Mouse (Mus musculus) hindbrain, postnatal 0 days (tissue): ENCODE measurements at regions not wholly inside any gene's neighbourhood (a gene's known extent, or its start where the extent isn't known, plus 50 kb on each side); places are given as distances from the start of the nearest gene placed in this dataset.
A peak's percentile ranks its signal among the peaks of the same experiment; 100 is the strongest.

ENCODE experiments used
- ATAC-seq: fragments of 200-750 bp; cut with Nextera tagmentation; 2 replicates; pipeline ENCODE4 v1.8.0; 2017; ENCODE audit warnings: mild to moderate bottlenecking, moderate TSS enrichment, moderate library complexity
- DNase-seq: peaks from one replicate; pipeline ENCODE4 v3.0.0-alpha.2; 2015; ENCODE audit warnings: low spot score
- H3K27ac ChIP-seq: fragments of 300-500 bp; sonication (generic); 2 replicates; pipeline ENCODE4 v1.5.1; 2014; ENCODE audit warnings: mild to moderate bottlenecking
- H3K27me3 ChIP-seq: fragments of 300-500 bp; sonication (generic); 2 replicates; pipeline ENCODE4 v1.6.1; 2014; ENCODE audit warnings: low read length, mixed read lengths; ENCODE audit not compliant: insufficient read depth
- H3K36me3 ChIP-seq: fragments of 300-500 bp; sonication (generic); 2 replicates; pipeline ENCODE4 v1.6.1; 2014; ENCODE audit warnings: low read length, mixed read lengths; ENCODE audit not compliant: insufficient read depth
- H3K4me1 ChIP-seq: fragments of 300-500 bp; sonication (generic); 2 replicates; pipeline ENCODE4 v1.6.1; 2014; ENCODE audit warnings: antibody characterized with exemption, low read length, mixed read lengths; ENCODE audit not compliant: insufficient read depth
- H3K4me2 ChIP-seq: fragments of 300-500 bp; sonication (generic); 2 replicates; pipeline ENCODE4 v1.6.1; 2014; ENCODE audit warnings: low read depth, mild to moderate bottlenecking, low read length, moderate library complexity, mixed read lengths
- H3K4me3 ChIP-seq: fragments of 300-500 bp; sonication (generic); 2 replicates; pipeline ENCODE4 v1.5.1; 2014; ENCODE audit warnings: low read length
- H3K9ac ChIP-seq: fragments of 300-500 bp; sonication (generic); replicated peaks from 2 replicates; pipeline ENCODE4 v1.6.1; 2014; ENCODE audit warnings: mild to moderate bottlenecking, low read length, moderate library complexity, mixed read lengths
- H3K9me3 ChIP-seq: fragments of 300-500 bp; sonication (generic); 2 replicates; pipeline ENCODE4 v1.6.1; 2016; ENCODE audit warnings: low read length, mixed read lengths
- CTCF ChIP-seq: IDR thresholded peaks from 2 replicates; pipeline ENCODE4 v1.5.1; 2016; ENCODE audit warnings: antibody characterized with exemption, control low read depth, low read depth
- WGBS: fragments of 180-500 bp; shearing (Covaris S2); extraction: QIAGEN DNeasy Blood & Tissue Kit; methylation state at CpG from one replicate; pipeline ENCODE4 v1.1.7; 2014; 5-methylcytosine and 5-hydroxymethylcytosine counted together

GRCm38 (mm10) chr13:16100253-16100652 lies 88.6 kb downstream of the Inhba start:
- no peak for DNase-seq
- no peak for ATAC-seq
- TF ChIP-seq CTCF: no peak
- H3K36me3 ChIP-seq: no peaks in the 10 kb centered on the region
- no peak overlapping the region for H3K4me2 ChIP-seq
- 89% methylated on average over 14 of the region's 15 CpGs for WGBS
- 0 out of 2 replicates have a peak, but pooled peaks cover 2% of the 10 kb centered on the region for H3K9me3 ChIP-seq
- H3K9ac ChIP-seq: no peak overlapping the region
- H3K4me3 ChIP-seq: no peak overlapping the region
- no peak overlapping the region for H3K27ac ChIP-seq
- no peaks in the 10 kb centered on the region for H3K27me3 ChIP-seq
- no peaks in the 10 kb centered on the region for H3K4me1 ChIP-seq

GRCm38 (mm10) chr13:16114837-16115236 lies 103.2 kb downstream of the Inhba start:
- no peak overlapping the region for H3K9ac ChIP-seq
- no peaks in the 10 kb centered on the region for H3K36me3 ChIP-seq
- no peak for TF ChIP-seq CTCF

GRCm38 (mm10) chr13:16146686-16147085 lies 135.0 kb downstream of the Inhba start:
- no peak overlapping the region for H3K27ac ChIP-seq
- no peaks in the 10 kb centered on the region for H3K36me3 ChIP-seq
- no peaks in the 10 kb centered on the region for H3K4me1 ChIP-seq
- no peak overlapping the region for H3K4me3 ChIP-seq
- no peaks in the 10 kb centered on the region for H3K27me3 ChIP-seq
- DNase-seq: peak; percentile 6
- no peak for TF ChIP-seq CTCF
- H3K4me2 ChIP-seq: no peak overlapping the region
- H3K9me3 ChIP-seq: no peaks in the 10 kb centered on the region
- no peak for ATAC-seq
- no peak overlapping the region for H3K9ac ChIP-seq

More at GRCm38 (mm10) chr13:16114837-16115236, 103.2 kb downstream of the Inhba start:
- no peak overlapping the region for H3K4me3 ChIP-seq
- ATAC-seq (no peak), DNase-seq (no peak)
- no peaks in the 10 kb centered on the region for H3K9me3 ChIP-seq
- H3K4me2 ChIP-seq: no peak overlapping the region
- H3K4me1 ChIP-seq: no peaks in the 10 kb centered on the region
- H3K27me3 ChIP-seq: no peaks in the 10 kb centered on the region
- WGBS: 69% methylated on average over 2 of the region's 2 CpGs
- H3K27ac ChIP-seq: no peak overlapping the region

- Histone ChIP-seq H3K4me1 (no peaks in the 10 kb centered on the region), H3K27ac (no peak overlapping the region), H3K27me3 (no peaks in the 10 kb centered on the region), H3K9ac (no peak overlapping the region), H3K4me3 (no peak overlapping the region), H3K4me2 (no peak overlapping the region), H3K36me3 (no peaks in the 10 kb centered on the region), H3K9me3 (no peaks in the 10 kb centered on the region)
- WGBS: 81% methylated on average over 1 of the region's 1 CpGs
- no peak for TF ChIP-seq CTCF
- ATAC-seq (no peak), DNase-seq (no peak)
These were observed 143.3 kb downstream of the Inhba start for GRCm38 (mm10) chr13:16154926-16155325.

- Histone ChIP-seq H3K27me3 (no peaks in the 10 kb centered on the region), H3K27ac (no peak overlapping the region), H3K4me2 (no peak overlapping the region), H3K4me1 (no peaks in the 10 kb centered on the region), H3K9me3 (no peaks in the 10 kb centered on the region), H3K36me3 (no peaks in the 10 kb centered on the region), H3K9ac (no peak overlapping the region), H3K4me3 (no peak overlapping the region)
- 61% methylated on average over 5 of the region's 5 CpGs for WGBS
- ATAC-seq (no peak), DNase-seq (peak; percentile 18)
- TF ChIP-seq CTCF: no peak
These were observed 153.7 kb downstream of the Inhba start for GRCm38 (mm10) chr13:16165204-16165894.

GRCm38 (mm10) chr13:16196692-16197091 lies 185.0 kb downstream of the Inhba start:
- Histone ChIP-seq H3K36me3 (no peaks in the 10 kb centered on the region), H3K4me3 (no peak overlapping the region), H3K9ac (no peak overlapping the region), H3K4me1 (no peaks in the 10 kb centered on the region), H3K27ac (no peak overlapping the region), H3K27me3 (no peaks in the 10 kb centered on the region), H3K9me3 (no peaks in the 10 kb centered on the region), H3K4me2 (no peak overlapping the region)
- TF ChIP-seq CTCF: no peak
- ATAC-seq (no peak), DNase-seq (no peak)
- WGBS: 82% methylated on average over 1 of the region's 1 CpGs

- ATAC-seq: no peak
These were observed 188.4 kb downstream of the Inhba start for GRCm38 (mm10) chr13:16200046-16200445.

More at GRCm38 (mm10) chr13:16200046-16200445, 188.4 kb downstream of the Inhba start:
- no peak overlapping the region for H3K4me3 ChIP-seq
- no peak for DNase-seq
- no peaks in the 10 kb centered on the region for H3K9me3 ChIP-seq
- 70% methylated on average over 1 of the region's 1 CpGs for WGBS
- H3K4me1 ChIP-seq: no peaks in the 10 kb centered on the region
- no peak overlapping the region for H3K27ac ChIP-seq
- H3K36me3 ChIP-seq: no peaks in the 10 kb centered on the region
- no peak for TF ChIP-seq CTCF
- no peaks in the 10 kb centered on the region for H3K27me3 ChIP-seq
- no peak overlapping the region for H3K9ac ChIP-seq
- H3K4me2 ChIP-seq: no peak overlapping the region
